Mouse (Mus musculus) erythroblast, adult 5-6 weeks (primary cell): ENCODE measurements around the gene Vgll4. TPM values are rescaled to one million over a fixed set of nuclear protein-coding genes. Genes with fewer than 3 reads are reported as not detected.

ENCODE experiments used
- ATAC-seq: replicated peaks from 2 replicates; pipeline ENCODE4 v1.8.0; 2016; ENCODE audit warnings: moderate number of reproducible peaks, mild to moderate bottlenecking, moderate TSS enrichment, inconsistent platforms; ENCODE audit not compliant: poor library complexity, low FRiP score, severe bottlenecking
- total RNA-seq, 2 experiments: library from RNA; stranded (forward) in 1 of 2; stranded (reverse) in 1 of 2; fragments of 150-400 nt in 1 of 2; fragments of 200-764, 138-1000 nt in 1 of 2; gene quantifications; 2 replicates each; pipeline versions ENCODE4 v1.2.3 to v1.2.4; 2015 to 2017; ENCODE audit warnings: low replicate concordance in 2 of 2

The Vgll4 gene
- total RNA-seq, 2 experiments from 2014 or later, result 5.0 to 6.5 TPM

GRCm38 (mm10) chr6:114856501-114856900 lies 113.3 kb downstream of the Vgll4 start:
- no peak for ATAC-seq

GRCm38 (mm10) chr6:114855644-114856043 lies 114.2 kb downstream of the Vgll4 start:
- ATAC-seq, result no peak

DNA sequence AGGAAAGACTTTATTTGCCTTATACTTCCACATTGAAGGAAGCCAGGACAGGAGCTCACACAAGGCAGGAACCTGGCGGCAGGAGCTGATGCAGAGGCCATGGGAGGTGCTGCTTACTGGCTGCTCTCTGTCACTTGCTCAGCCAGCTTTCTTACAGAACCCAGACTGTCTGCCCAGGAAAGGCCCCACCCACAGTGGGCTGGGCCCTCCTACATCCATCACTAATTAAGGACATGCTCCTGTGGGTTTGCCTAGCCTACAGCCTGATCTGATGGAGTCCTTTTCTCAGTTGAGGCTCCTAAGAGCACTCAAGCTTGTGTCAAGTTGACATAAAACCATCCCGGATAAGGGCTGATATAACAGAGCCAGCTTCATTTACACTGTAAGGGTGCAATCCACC lies 115.4 kb downstream of the Vgll4 start:
- no peak for ATAC-seq

DNA sequence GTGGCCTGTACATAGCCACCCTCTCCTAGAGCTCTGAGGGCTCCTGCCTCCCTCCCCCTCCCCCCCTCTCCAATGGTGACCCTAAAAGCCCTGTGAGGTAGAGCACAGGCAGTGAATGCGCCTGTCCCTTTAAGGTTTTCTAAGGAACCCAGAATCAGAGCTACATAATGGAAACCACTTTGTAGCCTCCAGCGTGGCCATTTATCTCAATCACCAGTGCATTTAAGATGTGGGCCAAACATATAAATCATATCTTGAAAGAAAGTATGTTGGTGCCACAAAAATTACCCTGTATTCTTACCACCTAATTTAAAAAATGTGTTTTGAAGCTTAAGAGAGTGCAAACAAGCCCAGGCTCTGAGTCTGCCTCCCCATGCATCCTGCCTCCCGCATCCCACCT lies 117.1 kb downstream of the Vgll4 start:
- no peak for ATAC-seq

DNA sequence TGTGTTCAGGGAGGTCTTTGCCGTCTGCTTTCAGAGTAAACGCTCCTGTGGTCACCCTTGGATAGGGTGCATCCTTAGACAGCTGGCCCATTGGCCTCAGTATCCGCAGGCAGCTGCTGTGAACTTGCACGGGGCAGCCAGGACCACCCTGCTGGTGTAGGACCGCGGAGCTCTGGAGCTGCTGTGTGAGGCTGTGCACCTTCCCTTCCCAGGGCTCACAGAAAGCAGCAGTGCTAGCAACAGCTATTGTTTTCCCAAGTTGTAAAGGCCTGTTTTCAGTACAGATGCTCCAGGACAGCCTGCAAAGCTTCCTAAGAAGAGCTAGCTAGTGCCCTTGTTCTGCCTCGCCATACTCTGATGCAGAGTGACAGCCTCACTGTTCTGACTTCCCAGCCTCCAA lies 118.1 kb downstream of the Vgll4 start:
- no peak for ATAC-seq

- ATAC-seq, result no peak
Measured at GRCm38 (mm10) chr6:114849787-114850186, 120.0 kb downstream of the Vgll4 start.

- no peak for ATAC-seq
Measured at GRCm38 (mm10) chr6:114848761-114849160, 121.0 kb downstream of the Vgll4 start.

GRCm38 (mm10) chr6:114847582-114848174 lies 122.1 kb downstream of the Vgll4 start:
- ATAC-seq, result no peak

DNA sequence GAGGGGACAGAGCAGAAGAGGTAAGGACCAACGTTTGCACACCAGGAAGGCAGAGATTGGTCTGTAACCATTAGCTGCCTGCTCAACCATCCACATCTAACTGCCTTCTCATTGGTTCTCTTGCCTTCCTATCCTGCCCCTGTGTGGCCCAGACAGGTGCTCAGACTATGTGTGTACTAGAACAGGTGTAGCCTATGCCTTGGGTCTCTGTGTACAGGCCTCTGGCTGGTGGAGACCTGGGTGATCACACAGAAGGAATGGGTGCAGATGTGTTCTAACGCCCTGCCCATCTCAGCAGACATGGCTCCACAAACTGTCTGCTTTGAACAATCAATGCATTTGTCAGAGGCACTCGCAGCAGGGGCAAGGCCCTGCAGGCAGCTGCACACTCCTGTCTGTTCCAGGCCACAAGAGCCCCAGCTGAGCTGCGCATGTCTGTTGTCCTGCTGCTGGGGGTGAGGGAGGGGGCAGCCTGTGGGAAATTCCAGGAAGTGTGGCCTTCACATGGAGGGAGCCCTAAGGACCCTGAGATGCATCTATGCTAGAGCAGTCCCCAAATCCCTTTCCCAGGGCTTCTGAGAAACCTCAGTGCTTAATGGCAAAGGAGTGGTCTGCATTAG lies 123.5 kb downstream of the Vgll4 start:
- ATAC-seq, result no peak

GRCm38 (mm10) chr6:114842863-114843262 lies 126.9 kb downstream of the Vgll4 start:
- no peak for ATAC-seq

- no peak for ATAC-seq
Measured at GRCm38 (mm10) chr6:114842131-114842530, 127.7 kb downstream of the Vgll4 start.

- no peak for ATAC-seq
Measured at GRCm38 (mm10) chr6:114840012-114840411, 129.8 kb downstream of the Vgll4 start.

DNA sequence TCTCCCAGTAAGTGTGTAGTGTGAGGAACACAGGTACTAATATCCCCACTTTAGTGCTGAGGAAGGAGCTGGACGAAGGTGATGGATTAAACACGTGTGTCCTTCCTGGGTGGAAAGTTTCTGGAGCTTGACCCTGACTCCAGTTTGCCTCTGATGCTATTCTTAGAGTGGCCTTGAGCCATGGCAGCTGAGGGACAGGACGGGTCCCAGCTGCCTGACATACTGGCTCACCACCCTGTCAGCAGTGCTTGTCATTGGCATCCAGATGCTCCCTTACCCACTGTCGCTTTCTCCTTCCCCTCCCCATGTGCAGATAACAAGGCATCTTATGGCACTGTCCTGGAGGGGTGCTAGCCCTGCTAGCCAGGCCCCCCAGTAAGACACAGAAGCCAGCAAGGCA lies 130.9 kb downstream of the Vgll4 start:
- no peak for ATAC-seq

DNA sequence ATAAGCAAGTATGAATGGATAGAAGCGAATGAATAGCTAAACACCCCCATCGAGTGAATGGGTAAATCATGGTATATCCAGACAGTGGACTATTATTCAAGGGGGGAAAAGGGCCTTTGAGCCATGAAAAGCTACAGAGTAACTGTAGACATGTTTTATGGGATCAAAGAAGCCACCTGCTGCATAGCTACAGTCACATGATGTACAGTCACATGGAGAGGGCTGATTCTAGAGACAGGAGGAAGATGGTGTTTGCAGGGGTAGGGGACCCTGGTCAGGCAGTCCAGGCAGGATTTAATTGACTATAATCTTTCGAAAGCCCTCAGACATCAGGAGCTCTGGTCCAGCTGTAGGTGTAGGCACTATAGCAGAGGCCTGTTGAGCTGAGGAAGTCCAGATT lies 133.4 kb downstream of the Vgll4 start:
- ATAC-seq, result no peak

DNA sequence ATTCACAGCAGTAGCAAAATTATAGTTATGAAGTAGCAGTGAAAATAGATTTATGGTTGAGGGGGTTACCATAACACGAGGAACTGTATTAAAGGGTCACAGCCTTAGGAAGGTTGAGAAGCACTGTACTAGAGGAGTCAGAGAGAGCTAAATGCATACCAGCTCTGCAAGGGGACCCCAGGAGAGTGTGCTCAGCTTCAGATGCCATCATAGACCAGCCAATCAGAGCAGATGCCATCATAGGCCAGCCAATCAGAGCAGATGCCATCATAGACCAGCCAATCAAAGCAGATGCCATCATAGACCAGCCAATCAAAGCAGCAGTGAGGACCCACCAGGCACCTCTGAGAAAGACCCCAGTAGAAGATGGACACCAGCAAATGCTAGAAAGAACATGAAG lies 134.0 kb downstream of the Vgll4 start:
- ATAC-seq, result no peak

DNA sequence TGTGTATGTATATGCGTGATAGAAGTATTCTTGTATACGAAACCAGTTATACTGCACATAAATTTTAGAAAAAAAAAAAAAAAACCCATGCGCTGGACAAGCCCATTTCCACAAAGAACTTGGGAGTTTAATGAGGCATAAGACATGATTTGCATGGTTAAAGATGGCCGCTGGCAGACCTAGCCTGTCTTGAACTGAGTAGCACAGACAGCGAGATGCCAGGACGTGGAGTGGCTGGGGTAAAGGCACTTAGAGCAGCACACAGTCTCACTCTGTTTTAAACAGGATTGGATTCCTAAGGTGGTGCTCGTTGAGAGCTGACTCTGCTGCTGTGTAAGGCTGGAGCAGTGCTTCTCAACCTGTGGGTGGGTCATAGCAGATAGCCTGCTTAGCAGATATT lies 134.4 kb downstream of the Vgll4 start:
- no peak for ATAC-seq

DNA sequence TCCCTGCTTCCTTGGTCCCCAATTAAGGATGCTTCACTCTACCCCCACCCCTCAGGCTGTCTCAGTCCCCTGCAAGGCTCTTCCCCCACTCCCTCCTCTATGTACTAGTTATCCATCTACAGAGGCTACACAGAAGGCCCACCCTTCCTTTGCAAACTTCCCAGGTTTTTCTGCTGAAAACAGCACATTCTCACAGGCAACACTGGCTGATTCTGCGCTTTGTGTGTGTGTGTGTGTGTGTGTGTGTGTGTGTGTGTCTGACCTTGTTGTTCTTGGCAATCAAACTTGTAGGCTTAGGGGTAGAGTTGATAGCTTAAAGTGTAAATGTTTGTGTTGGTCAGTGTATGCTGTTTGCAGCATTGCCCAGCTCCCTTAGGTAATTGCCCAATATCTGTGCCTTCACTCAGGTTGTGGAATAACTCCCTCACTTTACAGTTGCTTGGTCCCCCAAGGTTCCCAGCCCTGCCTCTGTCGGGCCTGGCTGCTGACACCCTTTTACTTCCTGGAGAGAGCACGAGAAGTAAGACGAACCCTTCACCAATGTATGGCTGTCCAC lies 135.9 kb downstream of the Vgll4 start:
- no peak for ATAC-seq

GRCm38 (mm10) chr6:114833058-114833685 lies 136.6 kb downstream of the Vgll4 start:
- no peak for ATAC-seq

GRCm38 (mm10) chr6:114831807-114832206 lies 138.0 kb downstream of the Vgll4 start:
- no peak for ATAC-seq

GRCm38 (mm10) chr6:114829660-114830438 lies 139.9 kb downstream of the Vgll4 start:
- no peak for ATAC-seq
